In genomic region chr9:61899804-61900203, GRCm38 (mm10) we compare ENCODE assay signal across 8 mouse cellular contexts. TPM values are rescaled to one million over a fixed set of nuclear protein-coding genes. Genes with fewer than 3 reads are reported as not detected.
A peak's percentile ranks its signal among the peaks of the same experiment; 100 is the strongest.
DNase-seq lines count a peak whose midpoint lies in the region; ATAC-seq lines count a peak whose summit lies in the region.

No protein-coding gene starts in this region.

- H3K9ac ChIP-seq in embryonic facial prominence, embryonic 14.5 days (ENCODE audit: low read depth, low read length) = peak overlapping the region; percentile 26; the same call in 1 of the 2 replicates
- no peak overlapping the region for H3K9ac ChIP-seq in kidney, embryonic 15.5 days
- H3K9ac ChIP-seq in limb, embryonic 15.5 days = no peak overlapping the region
- H3K9ac ChIP-seq in stomach, embryonic 16.5 days (ENCODE audit: low read length) = 0 out of 2 replicates have a peak overlapping the region, but pooled peaks have one; percentile 3

- DNase-seq in 416B (ENCODE audit: low read depth) = peak; percentile 56
- peak; percentile 84 for DNase-seq in adrenal gland, postnatal 14 days
- DNase-seq in embryonic facial prominence, embryonic 14.5 days (ENCODE audit: low spot score) = peak; percentile 87
- peak; percentile 59 to 68 for DNase-seq in heart, adult 9 months (ENCODE audit: low spot score in 2 of 2)
- DNase-seq in natural killer cell, adult 2 months (ENCODE audit: low spot score in 2 of 2) = peak; percentile 54 to 67

- no peak overlapping the region for H3K27ac ChIP-seq in embryonic facial prominence, embryonic 14.5 days (replicated peaks; ENCODE audit: low read depth, low read length)
- no peak overlapping the region for H3K27ac ChIP-seq in kidney, embryonic 15.5 days
- no peak overlapping the region for H3K27ac ChIP-seq in limb, embryonic 15.5 days
- H3K27ac ChIP-seq in stomach, embryonic 16.5 days (ENCODE audit: low read length) = no peak overlapping the region

- H3K4me3 ChIP-seq in embryonic facial prominence, embryonic 14.5 days (ENCODE audit: low read depth, low read length) = peak overlapping the region; percentile 11; the same call in 1 of the 2 replicates
- peak overlapping the region; percentile 16; the same call in 1 of the 2 replicates for H3K4me3 ChIP-seq in kidney, embryonic 15.5 days (replicated peaks)
- peak overlapping the region; percentile 19; the same call in 1 of the 2 replicates for H3K4me3 ChIP-seq in limb, embryonic 15.5 days
- H3K4me3 ChIP-seq in stomach, embryonic 16.5 days (replicated peaks; ENCODE audit: low read length) = 0 out of 2 replicates have a peak overlapping the region, but pooled peaks have one; percentile 8

- 6% methylated on average over 16 of the region's 16 CpGs for WGBS in embryonic facial prominence, embryonic 14.5 days
- 5% methylated on average over 16 of the region's 16 CpGs for WGBS in kidney, embryonic 15.5 days
- WGBS in limb, embryonic 15.5 days = 4% methylated on average over 16 of the region's 16 CpGs
- WGBS in stomach, embryonic 16.5 days = 4% methylated on average over 16 of the region's 16 CpGs

- peaks cover 15% of the 10 kb centered on the region for H3K4me1 ChIP-seq in embryonic facial prominence, embryonic 14.5 days (ENCODE audit: control insufficient read depth, insufficient read depth, low read length)
- peaks cover 22% of the 10 kb centered on the region for H3K4me1 ChIP-seq in kidney, embryonic 15.5 days
- H3K4me1 ChIP-seq in limb, embryonic 15.5 days = peaks cover 22% of the 10 kb centered on the region
- H3K4me1 ChIP-seq in stomach, embryonic 16.5 days (ENCODE audit: control insufficient read depth, insufficient read depth, low read length) = peaks cover 14% of the 10 kb centered on the region

- no peaks in the 10 kb centered on the region for H3K9me3 ChIP-seq in embryonic facial prominence, embryonic 14.5 days (ENCODE audit: control insufficient read depth, low read length)
- no peaks in the 10 kb centered on the region for H3K9me3 ChIP-seq in kidney, embryonic 15.5 days (replicated peaks)
- H3K9me3 ChIP-seq in limb, embryonic 15.5 days = no peaks in the 10 kb centered on the region
- no peaks in the 10 kb centered on the region for H3K9me3 ChIP-seq in stomach, embryonic 16.5 days (replicated peaks; ENCODE audit: control insufficient read depth, low read length)

- peak overlapping the region; percentile 46 for H3K4me2 ChIP-seq in embryonic facial prominence, embryonic 14.5 days (ENCODE audit: low read depth, low read length)
- peak overlapping the region; percentile 53 for H3K4me2 ChIP-seq in kidney, embryonic 15.5 days
- peak overlapping the region; percentile 43 for H3K4me2 ChIP-seq in limb, embryonic 15.5 days
- peak overlapping the region; percentile 32 for H3K4me2 ChIP-seq in stomach, embryonic 16.5 days (ENCODE audit: low read depth, low read length)

- ATAC-seq in embryonic facial prominence, embryonic 14.5 days (ENCODE audit: low read depth) = peak; percentile 41; the same call in 1 of the 2 replicates
- ATAC-seq in kidney, embryonic 15.5 days (replicated peaks; ENCODE audit: low FRiP score) = no peak; the same call in 1 of the 2 replicates
- ATAC-seq in limb, embryonic 15.5 days (ENCODE audit: insufficient number of reproducible peaks, low FRiP score, low TSS enrichment, low read depth) = no peak
- ATAC-seq in stomach, embryonic 16.5 days (ENCODE audit: insufficient read depth, low FRiP score) = no peak

- H3K27me3 ChIP-seq in embryonic facial prominence, embryonic 14.5 days (replicated peaks; ENCODE audit: control insufficient read depth, insufficient read depth, low read length) = peaks cover 4% of the 10 kb centered on the region; the same call in 1 of the 2 replicates
- peaks cover 41% of the 10 kb centered on the region for H3K27me3 ChIP-seq in kidney, embryonic 15.5 days
- H3K27me3 ChIP-seq in limb, embryonic 15.5 days = peaks cover 13% of the 10 kb centered on the region
- H3K27me3 ChIP-seq in stomach, embryonic 16.5 days (ENCODE audit: control insufficient read depth, insufficient read depth, low read length) = no peaks in the 10 kb centered on the region

- no peaks in the 10 kb centered on the region for H3K36me3 ChIP-seq in embryonic facial prominence, embryonic 14.5 days (ENCODE audit: control insufficient read depth, insufficient read depth, low read length)
- H3K36me3 ChIP-seq in kidney, embryonic 15.5 days = no peaks in the 10 kb centered on the region
- H3K36me3 ChIP-seq in limb, embryonic 15.5 days = no peaks in the 10 kb centered on the region
- no peaks in the 10 kb centered on the region for H3K36me3 ChIP-seq in stomach, embryonic 16.5 days (ENCODE audit: control insufficient read depth, insufficient read depth, low read length)

RNA-seq across cellular contexts. Expression of gene Rplp1, which starts 14.5 kb away (rescaled TPM):
- total RNA-seq in adrenal gland, postnatal 14 days (2021) = 1,575 and 2,047 TPM in 2 replicates
- polyA plus RNA-seq in embryonic facial prominence, embryonic 14.5 days (2014; fragmentation: Nextera tagmentation; extraction: Ambion mirVana) = 1,887 and 1,994 TPM in 2 replicates
- polyA plus RNA-seq in kidney, embryonic 15.5 days (2015; fragmentation: Nextera tagmentation; extraction: Ambion mirVana) = 1,379 and 1,393 TPM in 2 replicates
- polyA plus RNA-seq in limb, embryonic 15.5 days (2015; fragmentation: Nextera tagmentation; extraction: Ambion mirVana) = 1,380 and 1,628 TPM in 2 replicates
- polyA plus RNA-seq in stomach, embryonic 16.5 days (2015; fragmentation: Nextera tagmentation; extraction: Ambion mirVana) = 1,285 and 1,334 TPM in 2 replicates

RNA-seq across cellular contexts. Expression of gene Kif23, which starts 46.8 kb away (rescaled TPM):
- 25.6 and 26.2 TPM in 2 replicates for total RNA-seq in adrenal gland, postnatal 14 days (2021)
- polyA plus RNA-seq in embryonic facial prominence, embryonic 14.5 days (2014; fragmentation: Nextera tagmentation; extraction: Ambion mirVana) = 93.0 and 98.3 TPM in 2 replicates
- 123 and 127 TPM in 2 replicates for polyA plus RNA-seq in kidney, embryonic 15.5 days (2015; fragmentation: Nextera tagmentation; extraction: Ambion mirVana)
- polyA plus RNA-seq in limb, embryonic 15.5 days (2015; fragmentation: Nextera tagmentation; extraction: Ambion mirVana) = 91.2 and 92.0 TPM in 2 replicates
- polyA plus RNA-seq in stomach, embryonic 16.5 days (2015; fragmentation: Nextera tagmentation; extraction: Ambion mirVana) = 102 and 124 TPM in 2 replicates

Comparison
In these comparisons a context has a peak if more than half of its experiments do, and no peak if none do; other contexts are left out.
1. H3K9ac ChIP-seq: peak in embryonic facial prominence, embryonic 14.5 days (single experiment) and stomach, embryonic 16.5 days (single experiment); none in kidney, embryonic 15.5 days (single experiment) and limb, embryonic 15.5 days (single experiment).
2. Peak in every context shown above with its lines, with median percentiles within 50 percentile points of each other: DNase-seq, H3K4me2 ChIP-seq and H3K4me3 ChIP-seq.